Mouse (Mus musculus): ENCODE measurements at regions not wholly inside any gene's neighbourhood (a gene's known extent, or its start where the extent isn't known, plus 50 kb on each side); places are given as distances from the start of the nearest gene placed in this dataset.

- in situ Hi-C loops (cut with MboI, MseI), result loop anchor here in 1 of 2 experiments (10.0 kb wide), 1 partner anchor 477 kb away; no protein-coding TSS in a partner anchor
These were observed 142.0 kb upstream of the Tyrp1 start for GRCm38 (mm10) chr4:80691774-80692485.

DNA sequence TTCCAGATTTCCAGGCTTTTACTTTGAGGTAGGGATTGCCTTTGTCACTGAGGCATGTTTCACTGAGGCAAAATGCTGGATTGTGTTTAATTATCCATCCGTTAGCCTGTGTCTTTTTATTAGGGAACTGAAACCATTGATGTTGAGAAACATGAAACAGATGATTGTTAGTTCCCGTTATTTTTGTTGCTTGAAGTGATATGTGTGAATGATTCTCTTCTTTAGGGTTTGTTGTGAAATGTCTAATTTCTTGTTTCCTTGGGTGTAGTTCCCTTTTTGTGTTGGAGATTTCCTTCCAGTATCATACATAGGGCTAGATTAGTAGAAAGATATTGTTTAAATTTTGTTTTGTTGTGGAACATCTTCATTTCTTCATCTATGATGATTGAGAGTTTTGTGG is 121.2 kb upstream of the Tyrp1 start:
- in situ Hi-C loops (cut with MboI, MseI), result no loop called here

GRCm38 (mm10) chr4:80744975-80745734 is 88.8 kb upstream of the Tyrp1 start:
- in situ Hi-C loops (cut with MboI, MseI), result no loop called here

DNA sequence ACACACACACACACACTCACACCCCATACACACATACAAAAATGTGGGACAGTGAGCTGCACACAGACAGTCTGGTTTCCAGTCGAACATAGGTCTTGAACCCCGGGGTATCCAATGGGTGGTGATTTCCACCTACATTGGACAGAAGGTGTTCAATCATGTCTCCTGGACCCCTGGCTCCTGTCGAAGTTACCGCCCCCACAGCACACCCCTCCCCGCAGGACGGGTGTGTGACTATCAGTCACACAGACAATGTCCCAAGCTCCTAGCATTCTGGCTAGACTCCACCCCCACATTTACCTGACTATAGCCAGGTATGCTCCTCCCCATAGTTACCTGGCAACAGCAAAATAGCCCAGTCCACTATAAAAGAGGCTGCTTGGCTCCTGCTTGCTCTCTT is 81.7 kb upstream of the Tyrp1 start:
- in situ Hi-C loops (cut with MboI, MseI), result no loop called here

GRCm38 (mm10) chr4:80756114-80756513 is 77.8 kb upstream of the Tyrp1 start:
- in situ Hi-C loops (cut with MboI, MseI), result no loop called here

DNA sequence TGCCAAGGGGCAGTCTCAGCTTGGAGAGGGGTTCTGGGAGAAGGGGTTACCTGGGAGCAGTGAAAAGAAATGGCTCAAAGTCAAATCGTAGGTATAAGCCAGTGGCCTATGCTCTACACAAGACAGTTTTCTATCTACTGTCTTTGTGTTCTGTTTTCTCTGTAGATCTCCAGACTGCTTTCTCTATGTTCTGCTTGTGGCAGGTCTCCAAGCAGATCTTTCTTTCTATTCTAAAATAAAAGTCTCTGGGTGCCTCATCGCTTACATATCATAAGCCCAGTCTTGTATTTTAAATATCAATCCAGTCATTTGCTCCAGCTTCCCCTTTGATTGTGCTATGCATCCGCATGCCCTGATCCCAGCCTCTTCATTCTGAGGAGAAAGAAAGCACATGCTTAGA is 69.9 kb upstream of the Tyrp1 start:
- in situ Hi-C loops (cut with MboI, MseI), result loop anchor here in 1 of 2 experiments (10.0 kb wide), 1 partner anchor 491 kb away; no protein-coding TSS in a partner anchor

DNA sequence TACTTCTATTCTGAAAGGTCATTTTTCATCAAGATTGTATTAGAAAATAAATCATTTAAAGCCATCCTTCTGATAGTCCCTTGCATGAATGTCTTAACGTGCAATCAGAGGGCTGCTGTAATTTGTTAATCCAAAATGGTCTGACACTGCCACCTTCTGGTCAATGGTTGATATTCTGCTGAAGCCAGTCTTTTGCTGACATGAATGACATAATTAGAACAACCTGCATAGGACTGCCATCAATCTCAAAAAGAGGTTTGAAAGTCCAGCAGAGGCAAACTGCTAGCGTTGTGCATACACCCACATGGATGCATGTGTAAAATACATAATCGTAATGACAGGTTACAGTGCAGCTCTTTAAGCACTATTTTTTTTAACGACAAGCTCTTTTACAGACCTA is 68.1 kb upstream of the Tyrp1 start:
- in situ Hi-C loops (cut with MboI, MseI), result loop anchor here in 1 of 2 experiments (10.0 kb wide), 1 partner anchor 489 kb away; no protein-coding TSS in a partner anchor

- in situ Hi-C loops (cut with MboI, MseI), result loop anchor here in 1 of 2 experiments (10.0 kb wide), 1 partner anchor 487 kb away; no protein-coding TSS in a partner anchor
These were observed 66.5 kb upstream of the Tyrp1 start for GRCm38 (mm10) chr4:80767447-80767846.

Data from T-helper 17 cell (primary cell).